Mouse (Mus musculus): ENCODE data around the gene Olfr628. TPM values are rescaled to one million over a fixed set of nuclear protein-coding genes. Genes with fewer than 3 reads are reported as not detected.

Gene Olfr628
- polyA plus RNA-seq (2017; shearing (Covaris generic)) = not detected

DNA sequence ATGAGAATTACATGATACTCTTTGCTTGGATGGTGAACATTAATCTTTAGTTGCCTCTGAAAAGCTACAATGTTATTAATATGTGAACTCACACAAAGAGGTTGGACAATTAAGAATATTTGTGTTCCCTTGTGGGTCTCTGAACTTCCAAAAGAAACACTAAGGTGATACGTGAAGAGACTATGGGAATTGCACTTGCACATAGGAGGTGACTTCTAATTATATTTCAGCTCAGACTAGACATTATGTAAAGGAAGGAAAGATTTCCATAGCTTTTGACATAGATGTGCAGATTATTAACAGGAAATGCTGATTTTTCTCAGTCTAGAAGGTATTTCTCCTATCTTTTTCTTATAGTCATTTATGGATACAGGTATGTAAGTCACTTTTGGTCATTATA lies at the start of gene Olfr628:
TSS of gene Olfr628 (plus strand) at position 301 of the 400 bp plus-strand sequence.

DNA sequence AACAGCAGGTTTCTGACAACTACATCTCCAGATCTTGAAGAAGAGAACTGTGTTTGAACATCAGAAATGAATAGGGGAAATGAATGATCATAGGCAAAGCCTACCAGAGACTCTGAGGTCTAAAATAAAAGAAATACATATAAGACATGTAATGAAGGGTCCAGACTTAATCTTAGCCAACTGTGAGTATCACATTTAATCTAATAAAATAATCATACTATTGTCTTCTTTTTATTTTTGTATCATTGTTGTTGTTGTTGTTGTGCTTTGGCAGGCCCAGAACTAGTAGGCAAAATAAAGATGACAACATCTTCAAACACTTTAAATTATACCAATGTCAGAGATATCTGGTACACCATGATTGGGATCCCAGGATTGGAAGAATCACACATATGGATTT lies 47.8 kb upstream of the Olfr628 start, which contains the start of gene Olfr625-ps1:
TSS of gene Olfr625-ps1 (plus strand) at position 301 of the 400 bp plus-strand sequence.

DNA sequence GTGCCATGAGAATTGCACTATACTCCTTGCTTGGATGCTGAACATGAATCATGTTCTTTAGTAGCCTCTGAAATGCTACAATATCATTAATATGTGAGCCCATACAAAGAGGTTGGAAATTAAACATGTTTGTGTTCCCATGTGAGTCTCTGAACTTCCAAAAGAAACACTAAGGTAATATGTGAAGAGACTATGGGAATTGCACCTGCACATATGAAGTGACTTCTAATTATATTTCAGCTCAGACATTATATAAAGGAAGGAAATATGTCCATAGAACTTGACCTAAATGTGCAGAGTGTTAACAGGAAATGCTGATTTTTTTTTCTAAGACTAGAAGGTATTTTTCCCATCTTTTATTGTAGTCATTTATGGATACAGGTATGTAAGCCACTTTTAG lies 15.8 kb upstream of the Olfr628 start, which contains the start of gene Olfr243:
TSS of gene Olfr243 (plus strand) at position 301 of the 400 bp plus-strand sequence.

DNA sequence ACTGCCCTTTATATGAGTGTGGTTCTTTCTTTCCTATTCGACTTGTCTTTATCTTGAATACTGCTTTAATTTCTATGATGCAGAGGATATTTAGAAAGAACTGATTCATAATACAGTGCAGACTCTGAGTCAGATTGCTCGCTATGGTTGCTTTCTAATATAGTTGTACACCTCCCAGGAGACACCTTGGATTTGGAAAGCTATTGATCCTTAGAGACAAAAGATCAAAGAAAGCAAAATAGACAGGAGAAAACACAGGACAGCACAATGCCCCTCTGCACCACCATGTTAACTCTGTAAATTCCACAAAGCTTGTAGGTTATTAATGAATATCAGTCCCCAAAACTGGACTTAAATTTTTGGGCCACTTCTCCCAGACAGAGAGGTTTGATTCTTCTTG lies 14.7 kb downstream of the Olfr628 start, which contains the start of gene Olfr629:
TSS of gene Olfr629 (minus strand) at position 101 of the 400 bp plus-strand sequence.

DNA sequence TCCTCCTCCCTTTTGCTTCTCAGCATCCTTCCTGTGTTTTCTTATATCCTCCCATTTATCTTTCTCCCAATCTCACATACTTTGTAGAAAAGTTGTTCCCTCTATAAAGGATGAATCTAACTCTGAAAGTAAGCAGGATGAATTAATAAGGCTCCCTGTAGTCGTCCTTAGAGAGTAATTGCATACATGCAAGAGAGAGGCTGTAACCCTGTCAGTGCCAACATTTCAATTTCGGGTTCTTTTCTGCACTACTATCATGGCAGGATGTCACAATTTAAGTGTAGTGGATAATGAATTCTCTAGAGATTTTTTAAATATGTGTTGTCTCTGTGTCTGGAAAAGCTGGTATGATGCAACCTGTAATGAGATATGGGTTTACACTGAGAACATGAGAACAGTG lies 27.1 kb downstream of the Olfr628 start, which contains the start of gene Olfr630:
TSS of gene Olfr630 (minus strand) at position 101 of the 400 bp plus-strand sequence.

DNA sequence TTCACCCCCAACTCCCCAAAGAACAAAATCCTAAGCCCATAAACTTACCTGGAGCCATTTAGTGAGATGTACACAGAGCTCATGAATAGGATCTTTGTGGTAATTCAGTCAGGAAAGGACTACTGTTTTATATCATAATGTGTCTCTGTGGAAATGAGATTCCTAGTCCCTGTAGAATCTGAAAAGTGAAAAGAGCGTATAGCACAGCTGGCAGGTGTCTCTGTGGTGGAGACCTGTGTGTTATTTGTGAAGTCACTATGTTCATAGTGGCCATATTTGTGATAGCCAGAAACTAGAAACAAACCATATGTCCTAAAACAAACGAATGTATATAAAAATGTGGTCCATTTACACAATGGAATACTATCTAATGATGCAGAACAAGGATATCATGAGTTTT lies 41.3 kb downstream of the Olfr628 start, which contains the start of gene Olfr69:
TSS of gene Olfr69 (minus strand) at position 101 of the 400 bp plus-strand sequence.

DNA sequence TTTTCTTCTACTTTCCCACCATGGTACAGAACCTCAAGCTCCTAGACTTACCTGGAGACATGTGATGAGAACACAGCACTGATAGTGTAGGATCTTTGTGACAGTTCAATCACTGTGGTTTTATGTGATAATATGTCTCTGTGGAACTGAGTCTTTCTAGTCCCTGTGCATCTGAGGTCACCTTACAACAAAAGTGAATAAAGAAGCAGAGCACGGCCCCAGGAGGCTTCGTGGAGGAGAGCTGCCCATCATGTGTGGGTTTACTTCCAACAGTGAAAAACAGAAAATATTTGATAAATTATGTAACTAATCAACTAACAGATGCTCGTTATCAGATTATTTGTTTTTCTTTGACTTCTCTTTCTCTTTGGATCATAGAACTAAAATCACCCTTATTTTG lies 49.4 kb downstream of the Olfr628 start, which contains the start of gene Olfr68:
TSS of gene Olfr68 (minus strand) at position 101 of the 400 bp plus-strand sequence.

Other genes with a start within 250 kb of the Olfr628 start
- not detected for gene Olfr609, start 232.3 kb upstream of the Olfr628 start, polyA plus RNA-seq (2017; shearing (Covaris generic))
- gene Olfr610, start 218.3 kb upstream of the Olfr628 start, polyA plus RNA-seq (2017; shearing (Covaris generic)) = not detected
- not detected for gene Olfr611, start 209.5 kb upstream of the Olfr628 start, polyA plus RNA-seq (2017; shearing (Covaris generic))
- gene Olfr612, start 187.7 kb upstream of the Olfr628 start, polyA plus RNA-seq (2017; shearing (Covaris generic)) = not detected
- 0.06 TPM for gene Olfr613, start 182.3 kb upstream of the Olfr628 start, polyA plus RNA-seq (2017; shearing (Covaris generic))
- gene Olfr615, start 174.3 kb upstream of the Olfr628 start, polyA plus RNA-seq (2017; shearing (Covaris generic)) = not detected
- gene Olfr616, start 161.2 kb upstream of the Olfr628 start, polyA plus RNA-seq (2017; shearing (Covaris generic)) = not detected
- gene Olfr617, start 157.3 kb upstream of the Olfr628 start, polyA plus RNA-seq (2017; shearing (Covaris generic)) = not detected
- gene Olfr618, start 140.3 kb upstream of the Olfr628 start, polyA plus RNA-seq (2017; shearing (Covaris generic)) = not detected
- not detected for gene Olfr619, start 129.8 kb upstream of the Olfr628 start, polyA plus RNA-seq (2017; shearing (Covaris generic))
- gene Olfr620, start 117.8 kb upstream of the Olfr628 start, polyA plus RNA-seq (2017; shearing (Covaris generic)) = 0.25 TPM
- gene Olfr622, start 87.7 kb upstream of the Olfr628 start, polyA plus RNA-seq (2017; shearing (Covaris generic)) = not detected
- gene Olfr623, start 66.7 kb upstream of the Olfr628 start, polyA plus RNA-seq (2017; shearing (Covaris generic)) = not detected
- gene Olfr624, start 59.2 kb upstream of the Olfr628 start, polyA plus RNA-seq (2017; shearing (Covaris generic)) = 0.06 TPM
- not detected for gene Olfr625-ps1, start 47.7 kb upstream of the Olfr628 start, polyA plus RNA-seq (2017; shearing (Covaris generic))
- not detected for gene Olfr243, start 15.7 kb upstream of the Olfr628 start, polyA plus RNA-seq (2017; shearing (Covaris generic))
- gene Olfr629, start 14.6 kb downstream of the Olfr628 start, polyA plus RNA-seq (2017; shearing (Covaris generic)) = not detected
- gene Olfr630, start 27.0 kb downstream of the Olfr628 start, polyA plus RNA-seq (2017; shearing (Covaris generic)) = not detected
- gene Olfr69, start 41.2 kb downstream of the Olfr628 start, polyA plus RNA-seq (2017; shearing (Covaris generic)) = not detected
- gene Olfr68, start 49.3 kb downstream of the Olfr628 start, polyA plus RNA-seq (2017; shearing (Covaris generic)) = not detected
- gene Olfr67, start 61.4 kb downstream of the Olfr628 start, polyA plus RNA-seq (2017; shearing (Covaris generic)) = not detected
- gene Hbb-bt, start 83.6 kb downstream of the Olfr628 start, polyA plus RNA-seq (2017; shearing (Covaris generic)) = not detected
- 1.2 TPM for gene Hbb-bs, start 97.7 kb downstream of the Olfr628 start, polyA plus RNA-seq (2017; shearing (Covaris generic))
- not detected for gene Hbb-bh2, start 110.1 kb downstream of the Olfr628 start, polyA plus RNA-seq (2017; shearing (Covaris generic))
- not detected for gene Hbb-bh1, start 112.8 kb downstream of the Olfr628 start, polyA plus RNA-seq (2017; shearing (Covaris generic))
- not detected for gene Hbb-y, start 122.8 kb downstream of the Olfr628 start, polyA plus RNA-seq (2017; shearing (Covaris generic))
- gene Olfr66, start 155.9 kb downstream of the Olfr628 start, polyA plus RNA-seq (2017; shearing (Covaris generic)) = not detected
- gene Olfr64, start 164.1 kb downstream of the Olfr628 start, polyA plus RNA-seq (2017; shearing (Covaris generic)) = not detected
- not detected for gene Olfr65, start 173.1 kb downstream of the Olfr628 start, polyA plus RNA-seq (2017; shearing (Covaris generic))
- gene Olfr631, start 198.5 kb downstream of the Olfr628 start, polyA plus RNA-seq (2017; shearing (Covaris generic)) = not detected
- not detected for gene Olfr632, start 204.0 kb downstream of the Olfr628 start, polyA plus RNA-seq (2017; shearing (Covaris generic))
- not detected for gene Olfr633, start 214.1 kb downstream of the Olfr628 start, polyA plus RNA-seq (2017; shearing (Covaris generic))
- 0.04 TPM for gene Olfr635, start 240.8 kb downstream of the Olfr628 start, polyA plus RNA-seq (2017; shearing (Covaris generic))